Comparison of ENCODE assay signal across 16 mouse cellular contexts in genomic region chrX:11709326-11709725, GRCm38 (mm10).
"Had no signal": no experiment of that assay in that cellular context is flagged by ENCODE, and none has a peak within 500 bp of the region (broad histone marks: within the 10 kb centered on the region; RNA-seq: fewer than 3 reads in every experiment).

No protein-coding gene starts in this region.

- H3K27ac ChIP-seq: midbrain, embryonic 10.5 days; midbrain, embryonic 12.5 days; neural tube, embryonic 13.5 days; neural tube, embryonic 15.5 days had no signal

- H3K9me3 ChIP-seq: midbrain, embryonic 10.5 days; midbrain, embryonic 12.5 days; neural tube, embryonic 13.5 days; neural tube, embryonic 15.5 days had no signal

- DNase-seq: lung, adult 18-20 months; lung, embryonic 14.5 days; lung, postnatal 10 days; lung, postnatal 4 days; midbrain, embryonic 14.5 days; retina, postnatal 1 day; spleen, adult 18-20 months; thymus, adult 18-20 months; thymus, postnatal 14 days; thymus, postnatal 36 days had no signal

- H3K4me2 ChIP-seq: lung, embryonic 14.5 days; midbrain, embryonic 12.5 days; neural tube, embryonic 13.5 days; neural tube, embryonic 15.5 days had no signal

- H3K9ac ChIP-seq: lung, embryonic 14.5 days; midbrain, embryonic 12.5 days; neural tube, embryonic 13.5 days; neural tube, embryonic 15.5 days had no signal

- H3K36me3 ChIP-seq: midbrain, embryonic 10.5 days; midbrain, embryonic 12.5 days; neural tube, embryonic 13.5 days; neural tube, embryonic 15.5 days had no signal

- H3K4me3 ChIP-seq: midbrain, embryonic 10.5 days; midbrain, embryonic 12.5 days; myocyte; neural tube, embryonic 13.5 days; neural tube, embryonic 15.5 days had no signal

- ATAC-seq: midbrain, embryonic 16.5 days had no signal
